In the genomic region with DNA sequence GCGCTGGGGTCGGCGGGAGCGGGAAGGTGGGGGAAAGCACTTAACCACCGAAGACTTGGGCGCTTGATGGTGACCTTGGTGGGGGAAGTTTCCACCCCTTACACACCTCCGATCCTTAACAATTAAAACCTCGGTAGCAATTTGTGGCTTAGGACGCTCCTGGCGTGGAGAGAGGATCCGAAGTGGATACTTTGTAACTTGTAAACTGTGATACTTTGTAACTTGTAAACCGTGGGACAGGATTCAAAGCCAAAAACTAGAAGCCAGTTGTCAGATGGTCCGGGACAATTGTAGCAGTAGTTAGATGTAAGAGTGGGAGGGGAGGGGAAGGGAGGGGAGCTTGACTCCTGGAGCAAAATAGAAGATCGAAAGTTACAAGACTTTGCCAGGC, we compare ENCODE assay signal across 8 mouse cellular contexts. TPM values are rescaled to one million over a fixed set of nuclear protein-coding genes. Genes with fewer than 3 reads are reported as not detected.
A peak's percentile ranks its signal among the peaks of the same experiment; 100 is the strongest.
DNase-seq lines count a peak whose midpoint lies in the region; ATAC-seq and TF ChIP-seq lines count a peak whose summit lies in the region.

No protein-coding gene starts in this region.

- WGBS in limb, embryonic 14.5 days = 5% methylated on average over 14 of the region's 14 CpGs

- H3K4me2 ChIP-seq in limb, embryonic 14.5 days (replicated peaks; ENCODE audit: low read depth, low read length, severe bottlenecking) = peak overlapping the region; percentile 75

- peaks cover 74% of the 10 kb centered on the region for H3K4me1 ChIP-seq in erythroblast, embryonic 14.5 days (ENCODE audit: control insufficient read depth)
- peaks cover 7% of the 10 kb centered on the region for H3K4me1 ChIP-seq in limb, embryonic 14.5 days (ENCODE audit: control insufficient read depth, insufficient read depth, low read length)

- peak overlapping the region; percentile 74 for H3K4me3 ChIP-seq in erythroblast, embryonic 14.5 days (replicated peaks)
- H3K4me3 ChIP-seq in limb, embryonic 14.5 days (replicated peaks; ENCODE audit: low read length) = peak overlapping the region; percentile 92

- peaks cover 5% of the 10 kb centered on the region for H3K9me3 ChIP-seq in erythroblast, embryonic 14.5 days (ENCODE audit: control insufficient read depth, low read length)
- no peaks in the 10 kb centered on the region for H3K9me3 ChIP-seq in limb, embryonic 14.5 days (ENCODE audit: control insufficient read depth, low read length)

- peak; percentile 8 for DNase-seq in thymus, postnatal 25 days
- DNase-seq in thymus, adult 18-20 months = no peak
- no peak for DNase-seq in limb, embryonic 14.5 days (ENCODE audit: low spot score)
- DNase-seq in testis, postnatal 14 days (ENCODE audit: low spot score) = peak; percentile 78
- DNase-seq in ovary, postnatal 10 days (ENCODE audit: low spot score) = no peak
- DNase-seq in cerebellum, postnatal 25 days = no peak

- no peak for TF ChIP-seq POLR2A in limb, embryonic 14.5 days (IDR thresholded peaks at IDR 0.05; ENCODE audit: borderline replicate concordance, extremely low read depth, insufficient read depth, insufficient read length)

- H3K27ac ChIP-seq in limb, embryonic 14.5 days (replicated peaks; ENCODE audit: low read depth, low read length) = peak overlapping the region; percentile 96

- no peak for ATAC-seq in erythroblast, adult 5-6 weeks (replicated peaks; ENCODE audit: low FRiP score, poor library complexity, severe bottlenecking)
- ATAC-seq in limb, embryonic 14.5 days (ENCODE audit: low FRiP score, low read depth) = no peak

- no peaks in the 10 kb centered on the region for H3K27me3 ChIP-seq in erythroblast, embryonic 14.5 days (ENCODE audit: control insufficient read depth)
- no peaks in the 10 kb centered on the region for H3K27me3 ChIP-seq in limb, embryonic 14.5 days (ENCODE audit: control insufficient read depth, insufficient read depth, low read length)

- peaks cover 62% of the 10 kb centered on the region for H3K36me3 ChIP-seq in erythroblast, embryonic 14.5 days (ENCODE audit: control insufficient read depth)
- peaks cover 40% of the 10 kb centered on the region for H3K36me3 ChIP-seq in limb, embryonic 14.5 days (ENCODE audit: control insufficient read depth, insufficient read depth, low read length)

- peak overlapping the region; percentile 87 for H3K9ac ChIP-seq in limb, embryonic 14.5 days (ENCODE audit: low read depth, low read length, severe bottlenecking)

RNA-seq across cellular contexts. Expression of gene Usp4, which starts 0.6 kb away (rescaled TPM):
- 16.0 and 23.8 TPM in 2 replicates for polyA plus RNA-seq in erythroblast, embryonic 14.5 days (2012)
- 158 and 217 TPM in 2 replicates for total RNA-seq in erythroblast, adult 5-6 weeks (2015; ENCODE audit: low replicate concordance)
- 141 and 164 TPM in 2 replicates for total RNA-seq in erythroblast, adult 5-6 weeks (2017; ENCODE audit: low replicate concordance)
- polyA plus RNA-seq in limb, embryonic 14.5 days (2012; rRNA removed) = 86.1 and 86.8 TPM in 2 replicates
- 102 and 107 TPM in 2 replicates for polyA plus RNA-seq in limb, embryonic 14.5 days (2014; fragmentation: Nextera tagmentation; extraction: Ambion mirVana)

RNA-seq across cellular contexts. Expression of gene Gpx1, which starts 9.6 kb away (rescaled TPM):
- polyA plus RNA-seq in erythroblast, embryonic 14.5 days (2012) = 533 and 609 TPM in 2 replicates
- total RNA-seq in erythroblast, adult 5-6 weeks (2015; ENCODE audit: low replicate concordance) = 5,168 and 5,395 TPM in 2 replicates
- total RNA-seq in erythroblast, adult 5-6 weeks (2017; ENCODE audit: low replicate concordance) = 4,534 and 5,176 TPM in 2 replicates
- 476 and 533 TPM in 2 replicates for polyA plus RNA-seq in limb, embryonic 14.5 days (2012; rRNA removed)
- polyA plus RNA-seq in limb, embryonic 14.5 days (2014; fragmentation: Nextera tagmentation; extraction: Ambion mirVana) = 686 and 718 TPM in 2 replicates

RNA-seq across cellular contexts. Expression of gene Tcta, which starts 42.3 kb away (rescaled TPM):
- polyA plus RNA-seq in erythroblast, embryonic 14.5 days (2012) = 0.16 TPM in 2 replicates
- total RNA-seq in erythroblast, adult 5-6 weeks (2015; ENCODE audit: low replicate concordance) = 6.1 and 9.2 TPM in 2 replicates
- 4.1 and 4.5 TPM in 2 replicates for total RNA-seq in erythroblast, adult 5-6 weeks (2017; ENCODE audit: low replicate concordance)
- 36.8 and 41.4 TPM in 2 replicates for polyA plus RNA-seq in limb, embryonic 14.5 days (2012; rRNA removed)
- 37.4 and 38.6 TPM in 2 replicates for polyA plus RNA-seq in limb, embryonic 14.5 days (2014; fragmentation: Nextera tagmentation; extraction: Ambion mirVana)

RNA-seq across cellular contexts. Expression of gene Rhoa, which starts 42.4 kb away (rescaled TPM):
- polyA plus RNA-seq in erythroblast, embryonic 14.5 days (2012) = 12.9 and 13.9 TPM in 2 replicates
- total RNA-seq in erythroblast, adult 5-6 weeks (2015; ENCODE audit: low replicate concordance) = 149 and 157 TPM in 2 replicates
- total RNA-seq in erythroblast, adult 5-6 weeks (2017; ENCODE audit: low replicate concordance) = 238 and 268 TPM in 2 replicates
- polyA plus RNA-seq in limb, embryonic 14.5 days (2012; rRNA removed) = 214 and 240 TPM in 2 replicates
- 296 and 326 TPM in 2 replicates for polyA plus RNA-seq in limb, embryonic 14.5 days (2014; fragmentation: Nextera tagmentation; extraction: Ambion mirVana)

RNA-seq across cellular contexts. Expression of gene 1700102P08Rik, which starts 44.3 kb away (rescaled TPM):
- polyA plus RNA-seq in erythroblast, embryonic 14.5 days (2012) = 0.88 and 0.93 TPM in 2 replicates
- 7.3 and 8.6 TPM in 2 replicates for total RNA-seq in erythroblast, adult 5-6 weeks (2015; ENCODE audit: low replicate concordance)
- 10.5 and 11.6 TPM in 2 replicates for total RNA-seq in erythroblast, adult 5-6 weeks (2017; ENCODE audit: low replicate concordance)
- polyA plus RNA-seq in limb, embryonic 14.5 days (2012; rRNA removed) = 1.0 TPM in 2 replicates
- 0.96 and 1.2 TPM in 2 replicates for polyA plus RNA-seq in limb, embryonic 14.5 days (2014; fragmentation: Nextera tagmentation; extraction: Ambion mirVana)

Comparison
In these comparisons a context has a peak if more than half of its experiments do, and no peak if none do; other contexts are left out.
1. DNase-seq: peak in thymus, postnatal 25 days (single experiment) and testis, postnatal 14 days (single experiment); none in thymus, adult 18-20 months (0 of 2), limb, embryonic 14.5 days (single experiment), ovary, postnatal 10 days (single experiment) and cerebellum, postnatal 25 days (0 of 2).
2. RNA of gene Tcta, which starts 42.3 kb away (polyA plus RNA-seq): 36.8 to 41.4 TPM in limb, embryonic 14.5 days; 0.16 TPM in erythroblast, embryonic 14.5 days; every median in the first group is over 10 times any median in the second.